Mouse (Mus musculus) gastrocnemius, postnatal 36 days (tissue): ENCODE results near the gene Mdk. TPM values are rescaled to one million over a fixed set of nuclear protein-coding genes. Genes with fewer than 3 reads are reported as not detected.

Source experiments
- microRNA-seq, 2 experiments: library from miRNA; unstranded; fragments of <30 nt; microRNA quantifications; one replicate each; pipeline ENCODE4 v1.2.0; 2021
- total RNA-seq, 2 experiments: library from RNA; stranded (reverse); gene quantifications; 2 replicates each; pipeline ENCODE4 v1.2.3; 2021

Mdk gene
- total RNA-seq, 2 experiments from 2014 or later: 1.4 to 4.3 TPM

Small RNA genes lying within 50 kb of the gene (microRNA-seq; reads per million reads assigned to microRNA genes)
- 0 reads per million in 2 experiments for gene Mir6999

Other genes with a start within 250 kb of the Mdk start
- 10 to 100 TPM; 28.2 to 29.8 TPM for gene Atg13, start 221.7 kb downstream of the Mdk start, total RNA-seq
- 1 to 10 TPM; 3.7 to 4.7 TPM for gene Harbi1, start 221.4 kb downstream of the Mdk start, total RNA-seq
- gene Ambra1, start 202.2 kb downstream of the Mdk start, total RNA-seq: 10 to 100 TPM; 13.8 to 15.5 TPM
- not detected for gene Chrm4, start 5.0 kb downstream of the Mdk start, total RNA-seq
- not detected for gene Gm9821, start 13.4 kb upstream of the Mdk start, total RNA-seq
- gene Dgkz, start 43.6 kb upstream of the Mdk start, total RNA-seq: 10 to 100 TPM; 28.1 to 35.5 TPM
- 1 to 10 TPM; 3.9 to 5.7 TPM for gene Creb3l1, start 92.2 kb upstream of the Mdk start, total RNA-seq
- 10 to 100 TPM; 22.5 to 23.6 TPM for gene Phf21a, start 160.8 kb upstream of the Mdk start, total RNA-seq